Mouse (Mus musculus) olfactory bulb, adult 2 months (tissue): ENCODE results near the gene Jpt1.

Experiments used
- CTCF ChIP-seq: fragments of 200-500 bp; IDR thresholded peaks from 2 replicates; pipeline ENCODE4 v1.5.1; 2012; ENCODE audit warnings: low read depth, mild to moderate bottlenecking, low read length, moderate library complexity; ENCODE audit not compliant: insufficient read depth
- POLR2A ChIP-seq: fragments of 200-500 bp; IDR thresholded peaks from 2 replicates; pipeline ENCODE4 v1.6.1; 2012; ENCODE audit warnings: mild to moderate bottlenecking, low read depth, low read length, moderate library complexity; ENCODE audit not compliant: insufficient read depth

- TF ChIP-seq CTCF (no peak), POLR2A (no peak)
Measured at GRCm38 (mm10) chr11:115453306-115453705, 60.9 kb downstream of the Jpt1 start.
